Mouse (Mus musculus) megakaryocyte, embryonic 14.5 days (primary cell): Measurements from ENCODE around the gene Tiparp.

Source experiments
- FLI1 ChIP-seq: IDR thresholded peaks from 2 replicates; pipeline ENCODE4 v1.6.1; 2012; ENCODE audit warnings: low read length, inconsistent platforms, mixed read lengths
- GATA1 ChIP-seq: IDR thresholded peaks from 3 replicates; pipeline ENCODE4 v1.6.1; 2012; ENCODE audit warnings: mixed read lengths, low read length, inconsistent platforms, borderline replicate concordance

DNA sequence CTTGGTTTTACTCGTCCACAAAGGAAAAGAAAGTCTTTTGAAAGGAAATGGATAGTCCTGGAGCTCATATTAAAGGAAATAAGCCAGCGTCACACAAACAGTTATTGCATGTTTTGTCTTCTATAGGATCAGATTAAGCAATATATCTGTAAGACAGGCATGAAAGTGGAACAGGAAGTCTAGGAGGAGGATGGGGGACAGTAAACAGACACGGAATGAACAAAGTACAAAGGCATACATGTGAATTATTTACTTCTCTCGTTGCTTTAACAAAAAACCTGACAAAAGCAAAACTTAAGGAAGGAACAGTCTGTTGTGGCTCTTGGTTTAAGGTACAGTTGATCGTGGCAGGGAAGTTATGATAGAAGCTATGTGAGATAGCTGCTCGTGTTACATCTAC, 21.6 kb downstream of the Tiparp start:
- TF ChIP-seq GATA1 (no peak), FLI1 (no peak)
